Mouse (Mus musculus) brown adipose tissue, adult 24 weeks (tissue): ENCODE data around the gene Lingo3. TPM values are rescaled to one million over a fixed set of nuclear protein-coding genes. Genes with fewer than 3 reads are reported as not detected.
A peak's percentile ranks its signal among the peaks of the same experiment; 100 is the strongest.
"Not testable (repeated sequence)": the region's sequence is repeated elsewhere in the genome, so short reads cannot be mapped to it uniquely, and the experiment has no call there.

ENCODE experiments used
- H3K27ac ChIP-seq: fragments of 200-500 bp; replicated peaks from 2 replicates; pipeline ENCODE4 v1.5.1; 2012; ENCODE audit warnings: low read depth, mild to moderate bottlenecking, low read length
- H3K4me1 ChIP-seq: fragments of 200-500 bp; 2 replicates; pipeline ENCODE4 v1.6.1; 2012; ENCODE audit warnings: low read length, mixed read lengths; ENCODE audit not compliant: control insufficient read depth, insufficient read depth, insufficient read length
- H3K4me3 ChIP-seq: fragments of 200-500 bp; 2 replicates; pipeline ENCODE4 v1.5.1; 2012; ENCODE audit warnings: low read depth, mild to moderate bottlenecking, low read length, moderate library complexity; ENCODE audit not compliant: insufficient read depth
- polyA plus RNA-seq: library from polyadenylated mRNA; stranded (reverse); fragments of >200 nt; gene quantifications from 2 replicates; pipeline ENCODE4 v1.2.4, GENCODE M21; 2012; ENCODE audit not compliant: missing spikeins, insufficient read depth, insufficient read length

The Lingo3 gene
- polyA plus RNA-seq, 1 experiment: not detected

DNA sequence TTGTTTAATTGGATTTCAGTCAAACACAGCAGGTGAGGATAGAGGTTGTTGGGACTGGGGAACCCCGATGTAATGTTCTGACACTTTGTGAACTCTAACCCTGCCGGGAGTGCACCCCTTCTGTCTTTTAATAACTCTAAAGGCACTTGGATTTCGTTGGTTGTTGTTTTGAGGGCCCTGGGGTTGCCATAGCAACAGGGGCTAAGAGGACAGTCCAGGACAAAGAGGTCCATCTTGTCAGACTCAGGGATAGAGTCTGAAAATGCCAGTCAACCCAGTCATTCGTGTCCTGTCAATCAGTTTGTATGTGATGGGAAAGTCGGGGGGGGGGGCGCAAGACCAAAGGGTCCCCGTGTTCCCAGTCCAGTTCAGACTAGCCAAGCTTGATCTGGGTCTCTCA is 11.0 kb downstream of the Lingo3 start:
- Histone ChIP-seq H3K4me1 (no peaks in the 10 kb centered on the region; the same call in 1 of the 2 replicates), H3K4me3 (no peak overlapping the region), H3K27ac (no peak overlapping the region)

DNA sequence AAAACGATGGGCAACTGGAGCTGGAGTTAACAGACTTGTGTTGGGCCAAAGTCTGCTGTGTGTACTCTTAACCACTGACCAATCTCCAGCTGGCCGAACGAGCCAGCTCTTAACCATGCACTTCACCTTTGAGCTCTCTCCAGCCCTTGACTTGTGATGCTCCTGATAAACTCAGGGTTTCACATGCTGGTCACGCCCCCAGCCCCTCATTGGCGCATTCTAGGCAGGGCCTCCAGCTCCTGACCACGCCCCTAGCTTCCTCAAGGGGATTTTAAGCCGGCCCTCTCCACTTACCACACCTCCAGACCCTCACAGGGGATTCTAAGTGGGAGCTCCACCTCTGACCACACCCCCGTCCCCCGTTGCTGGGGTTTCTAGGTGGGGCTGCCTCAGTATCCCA is 12.7 kb downstream of the Lingo3 start:
- Histone ChIP-seq H3K4me3 (no peak overlapping the region), H3K4me1 (no peaks in the 10 kb centered on the region; the same call in 1 of the 2 replicates), H3K27ac (no peak overlapping the region)

DNA sequence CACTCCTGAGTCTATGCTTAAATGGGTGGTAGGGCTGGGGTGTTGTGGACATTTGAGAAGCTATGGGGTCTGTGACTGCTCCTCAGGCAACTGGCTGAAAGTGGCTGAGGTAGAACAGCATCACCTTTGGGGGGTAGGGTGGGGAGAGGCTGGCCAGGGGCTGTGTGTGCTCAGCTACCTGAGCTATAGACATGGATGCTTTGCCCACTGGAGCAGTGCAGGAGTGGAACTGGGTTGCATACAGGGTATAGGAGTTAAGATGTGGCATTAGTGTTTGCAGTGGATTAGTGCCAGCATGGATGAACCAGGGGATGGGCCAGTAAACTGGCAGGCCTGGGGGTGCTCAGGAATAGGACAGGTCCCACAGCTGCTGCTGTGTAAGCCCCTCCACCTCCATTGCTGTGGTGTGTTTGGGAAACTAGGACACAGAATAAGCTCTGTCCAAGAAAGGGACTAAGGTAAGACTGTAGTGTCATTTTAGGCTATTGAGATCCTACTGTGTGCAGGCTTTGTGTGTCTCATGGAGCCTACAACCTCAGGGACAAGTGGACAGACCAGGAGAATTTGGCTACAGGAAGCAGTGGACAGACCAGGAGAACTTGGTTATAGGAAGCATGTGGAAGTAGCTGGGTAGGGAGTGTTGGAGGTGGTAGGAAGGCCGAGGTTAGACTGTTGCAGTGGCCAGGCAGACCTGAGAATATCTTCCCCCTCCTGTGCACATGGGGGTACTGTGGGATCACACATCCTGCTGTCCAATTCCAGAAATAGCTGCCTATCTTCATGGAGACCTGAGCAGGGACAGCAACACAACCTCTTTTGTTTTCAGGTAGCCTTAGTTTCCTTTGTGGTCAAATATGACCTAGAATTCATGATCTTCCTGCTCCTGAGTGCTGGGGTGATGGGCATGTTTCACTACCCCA is 14.2 kb downstream of the Lingo3 start:
- Histone ChIP-seq H3K4me3 (no peak overlapping the region), H3K4me1 (no peaks in the 10 kb centered on the region; the same call in 1 of the 2 replicates), H3K27ac (no peak overlapping the region)

DNA sequence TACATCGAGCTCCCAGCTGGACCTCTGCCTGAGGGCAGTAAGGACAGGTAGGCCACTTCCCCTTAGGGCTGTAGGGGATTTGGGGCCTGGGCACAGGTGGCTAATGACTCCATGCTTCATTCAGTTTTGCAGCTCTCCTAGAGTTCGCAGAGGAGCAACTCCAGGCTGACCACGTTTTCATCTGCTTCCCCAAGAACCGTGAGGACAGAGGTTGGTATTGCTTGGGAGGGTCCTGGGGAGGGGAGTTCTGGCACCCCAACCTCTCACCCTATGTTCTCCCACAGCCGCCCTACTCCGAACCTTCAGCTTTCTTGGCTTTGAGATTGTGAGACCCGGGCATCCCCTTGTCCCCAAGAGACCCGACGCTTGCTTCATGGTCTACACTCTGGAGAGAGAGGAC is 15.3 kb downstream of the Lingo3 start:
- not testable (repeated sequence) for H3K27ac ChIP-seq, H3K4me1 ChIP-seq
- peak overlapping the region; percentile 98 for H3K4me3 ChIP-seq

DNA sequence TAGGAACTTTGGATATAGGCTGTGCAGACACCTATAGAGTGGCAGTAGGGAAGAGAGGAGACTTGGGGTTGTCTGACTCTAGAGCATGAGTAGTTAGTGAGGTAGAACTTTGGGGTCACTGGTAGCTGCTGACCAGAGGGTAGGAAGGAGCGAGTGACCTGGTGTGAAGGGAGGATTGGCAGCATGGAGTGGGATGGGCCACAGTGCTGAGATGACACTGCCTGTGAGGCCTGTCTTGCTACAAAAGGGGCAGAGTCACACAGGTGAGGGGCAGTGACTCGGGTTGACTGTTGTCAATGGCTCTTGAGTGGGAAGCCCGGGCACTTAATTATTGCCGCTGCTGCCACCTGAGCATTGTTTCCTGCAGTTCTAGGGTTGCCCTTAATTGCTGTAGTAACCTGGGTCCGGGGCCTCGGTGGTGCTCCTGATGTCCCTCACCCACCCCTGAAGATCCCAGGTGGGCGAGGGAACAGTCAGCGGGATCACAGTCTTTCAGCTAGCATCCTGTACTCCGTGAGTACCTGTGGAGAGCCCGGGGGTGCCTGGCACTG is 15.9 kb downstream of the Lingo3 start:
- no peak overlapping the region for H3K27ac ChIP-seq
- H3K4me3 ChIP-seq: peak overlapping the region; percentile 98
- no peaks in the 10 kb centered on the region; the same call in 1 of the 2 replicates for H3K4me1 ChIP-seq

DNA sequence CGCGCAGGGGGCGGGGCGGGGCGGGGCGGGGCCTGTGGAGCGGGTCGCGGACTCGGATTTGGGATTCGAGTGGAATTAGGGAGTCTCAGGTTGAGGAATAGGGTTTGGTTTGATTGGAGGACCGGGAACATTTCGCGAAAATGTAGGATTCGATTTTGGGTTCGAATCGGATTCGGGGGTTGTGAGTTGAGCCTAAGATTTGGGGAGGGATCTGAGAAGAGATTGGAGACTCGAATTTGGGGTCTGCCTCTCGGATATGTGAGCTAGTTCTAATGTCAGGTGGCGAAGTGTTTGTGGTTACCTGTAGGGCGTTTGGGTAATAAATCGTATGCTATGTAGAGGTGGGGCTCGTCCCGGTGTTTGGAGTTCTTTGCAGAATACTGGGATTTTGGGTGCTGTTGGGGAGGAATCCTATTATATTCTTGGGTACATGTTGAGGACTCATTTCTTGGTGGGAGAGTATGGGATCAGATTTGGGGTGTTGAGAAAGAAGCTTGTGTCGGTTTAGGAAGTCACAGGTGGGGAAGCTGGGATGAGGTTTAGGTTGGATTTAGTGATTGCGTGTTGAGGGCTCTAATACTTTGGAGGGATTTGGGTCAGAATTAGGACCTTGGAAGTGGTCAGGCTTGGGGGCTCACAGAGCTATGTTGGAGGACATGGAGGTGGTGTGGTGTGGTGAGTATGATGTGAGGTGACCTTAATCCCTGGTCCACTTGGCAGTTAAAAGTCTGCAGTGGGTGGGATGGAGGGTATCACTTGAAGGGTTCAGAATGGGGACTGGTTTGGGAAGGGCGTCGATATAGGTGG is 16.6 kb downstream of the Lingo3 start:
- Histone ChIP-seq H3K4me1 (no peaks in the 10 kb centered on the region; the same call in 1 of the 2 replicates), H3K27ac (no peak overlapping the region), H3K4me3 (peak overlapping the region; percentile 98)

DNA sequence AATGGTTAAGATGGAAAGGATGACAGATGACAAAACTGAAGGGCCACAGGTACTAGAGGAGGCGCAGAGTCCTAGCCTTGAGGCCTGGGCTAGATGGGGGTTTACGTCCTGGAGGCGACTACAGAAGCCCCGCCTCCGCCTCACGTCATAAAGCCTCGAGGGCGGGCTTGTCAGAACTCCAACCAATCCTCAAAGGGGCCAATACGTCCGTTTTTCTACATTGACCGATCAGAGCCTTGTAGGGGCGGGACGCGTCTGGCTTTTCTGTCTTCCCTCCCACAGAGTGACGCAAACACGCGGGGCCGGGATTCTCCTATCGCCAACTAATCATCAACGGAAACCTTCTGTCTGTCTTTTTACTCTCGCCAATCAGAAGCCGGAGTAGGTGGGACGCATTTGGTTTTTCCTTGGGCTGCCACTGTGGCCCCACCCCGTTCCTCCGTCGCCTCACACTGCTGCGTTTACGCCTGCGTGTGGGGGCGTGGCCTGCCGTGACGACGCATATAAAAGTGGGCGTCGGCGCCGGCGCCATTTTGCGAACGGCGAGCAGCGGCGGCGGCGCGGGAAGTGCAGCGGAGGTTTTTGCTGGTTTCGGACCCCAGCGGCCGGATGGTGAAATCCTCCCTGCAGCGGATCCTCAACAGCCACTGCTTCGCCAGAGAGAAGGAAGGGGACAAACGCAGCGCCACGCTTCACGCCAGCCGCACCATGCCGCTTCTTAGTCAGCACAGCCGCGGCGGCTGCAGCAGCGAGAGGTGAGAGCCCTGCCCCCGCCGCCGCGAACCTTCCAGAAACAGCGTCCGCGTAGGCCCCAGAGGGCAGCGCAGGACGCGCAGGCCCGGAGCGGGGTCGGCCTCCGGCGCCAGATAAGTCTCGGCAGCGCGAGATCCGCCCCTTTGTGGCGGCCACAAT is 17.4 kb downstream of the Lingo3 start, which contains the start of gene Oaz1:
Gene Oaz1, plus strand, starts transcription at position 506 of the 912 bp plus-strand sequence.
- Histone ChIP-seq H3K4me1 (no peaks in the 10 kb centered on the region; the same call in 1 of the 2 replicates), H3K4me3 (peak within 1 kb of the TSS; percentile 98), H3K27ac (peak within 1 kb of the TSS; percentile 92)

DNA sequence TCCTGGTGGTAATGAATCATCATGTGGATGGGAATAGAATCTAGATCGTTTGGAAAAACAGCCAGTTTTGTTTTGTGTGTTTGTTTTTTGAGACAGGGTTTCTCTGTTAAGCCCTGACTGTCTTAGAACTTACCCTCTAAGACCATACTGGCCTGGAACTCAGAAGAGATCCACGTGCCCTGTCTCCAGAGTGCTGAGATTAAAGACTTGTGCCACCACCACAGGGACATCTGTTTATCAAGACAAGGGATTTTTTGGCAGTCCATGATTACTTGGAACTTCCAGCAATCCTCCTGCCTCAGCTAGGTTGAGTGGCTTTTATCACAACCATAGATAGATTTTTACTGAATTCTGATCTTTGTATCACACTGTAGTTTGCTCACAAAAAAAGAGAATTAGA is 19.0 kb downstream of the Lingo3 start:
- H3K27ac ChIP-seq: 0 out of 2 replicates have a peak overlapping the region, but pooled peaks have one; percentile 19
- no peak overlapping the region for H3K4me3 ChIP-seq

DNA sequence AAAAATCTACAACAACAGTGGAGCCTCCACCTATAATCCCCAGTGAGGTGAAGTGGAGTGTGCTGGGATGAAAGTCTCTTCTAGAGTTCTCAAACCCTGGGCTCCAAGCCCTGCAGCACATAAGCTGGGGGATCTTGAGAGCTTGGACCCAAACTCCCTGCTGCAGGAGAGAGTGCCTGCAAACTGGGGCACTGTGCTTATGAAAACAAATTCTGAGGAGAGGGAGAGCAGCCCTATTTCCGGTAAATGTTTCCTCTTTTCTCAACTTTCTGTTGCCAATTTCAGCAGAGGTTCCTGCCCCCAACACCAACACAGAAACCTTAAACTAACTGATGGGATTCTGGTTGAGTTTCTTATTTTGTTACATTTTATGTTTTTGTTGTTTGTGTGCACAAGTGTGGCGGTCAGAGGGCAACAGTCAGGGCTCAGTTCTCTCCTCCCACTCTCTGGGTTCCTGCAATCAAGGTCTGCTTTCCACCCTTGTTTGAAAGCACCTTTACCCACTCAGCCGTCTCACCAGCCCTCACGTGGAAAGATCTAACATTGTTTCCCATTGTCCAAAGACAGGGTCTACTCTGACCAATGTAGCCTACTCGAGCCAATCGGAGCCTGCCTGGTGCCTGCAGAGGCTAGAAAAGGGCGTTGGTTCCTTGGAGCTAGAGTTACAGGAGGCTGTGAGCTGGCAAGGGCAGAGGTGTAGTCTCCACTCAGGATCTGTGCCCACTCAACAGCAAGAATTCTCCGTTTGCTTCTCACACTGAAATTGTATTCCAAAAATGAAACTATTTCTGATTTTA is 19.8 kb downstream of the Lingo3 start:
- no peak overlapping the region for H3K4me3 ChIP-seq
- no peaks in the 10 kb centered on the region; the same call in 1 of the 2 replicates for H3K4me1 ChIP-seq
- peak overlapping the region; percentile 19 for H3K27ac ChIP-seq

More for the DNA sequence above, 19.0 kb downstream of the Lingo3 start:
- H3K4me1 ChIP-seq: no peaks in the 10 kb centered on the region; the same call in 1 of the 2 replicates

DNA sequence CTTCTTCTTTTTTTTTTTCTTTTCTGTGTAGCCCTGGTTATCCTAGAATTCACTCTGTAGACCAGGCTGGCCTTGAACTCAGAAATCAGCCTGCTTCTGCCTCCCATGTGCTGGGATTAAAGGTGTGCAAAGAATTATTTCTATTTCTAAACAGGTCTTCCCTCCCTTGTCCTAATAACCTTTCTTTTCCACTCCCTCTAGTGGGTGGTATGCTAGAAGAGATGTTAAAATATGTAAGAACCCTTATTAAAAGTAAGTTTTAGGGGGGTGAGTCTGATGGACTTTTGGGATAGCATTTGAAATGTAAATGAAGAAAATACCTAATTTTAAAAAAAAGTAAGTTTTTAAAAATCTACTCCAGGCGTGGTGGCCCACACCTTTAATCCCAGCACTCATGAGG is 20.5 kb downstream of the Lingo3 start:
- Histone ChIP-seq H3K27ac (no peak overlapping the region), H3K4me1 (no peaks in the 10 kb centered on the region; the same call in 1 of the 2 replicates), H3K4me3 (no peak overlapping the region)

DNA sequence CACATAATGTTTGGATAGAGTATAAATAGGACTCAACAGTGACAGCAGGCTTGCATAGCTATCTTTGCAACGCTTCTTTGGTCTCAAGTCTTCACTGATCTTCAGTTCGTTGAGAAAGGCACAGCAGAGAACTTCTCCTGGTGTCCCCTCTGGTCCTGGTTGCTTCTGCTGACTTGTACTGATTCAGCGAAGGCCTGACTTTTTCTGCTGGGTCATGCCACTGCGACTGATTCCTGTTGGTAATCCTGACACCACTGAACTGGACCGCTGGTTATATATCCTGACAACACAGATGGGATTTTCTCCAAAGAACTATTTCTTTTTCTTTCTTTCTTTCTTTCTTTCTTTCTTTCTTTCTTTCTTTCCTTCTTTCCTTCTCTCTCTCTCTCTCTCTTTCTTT is 21.3 kb downstream of the Lingo3 start:
- H3K4me3 ChIP-seq: no peak overlapping the region
- H3K27ac ChIP-seq: no peak overlapping the region
- H3K4me1 ChIP-seq: no peaks in the 10 kb centered on the region

DNA sequence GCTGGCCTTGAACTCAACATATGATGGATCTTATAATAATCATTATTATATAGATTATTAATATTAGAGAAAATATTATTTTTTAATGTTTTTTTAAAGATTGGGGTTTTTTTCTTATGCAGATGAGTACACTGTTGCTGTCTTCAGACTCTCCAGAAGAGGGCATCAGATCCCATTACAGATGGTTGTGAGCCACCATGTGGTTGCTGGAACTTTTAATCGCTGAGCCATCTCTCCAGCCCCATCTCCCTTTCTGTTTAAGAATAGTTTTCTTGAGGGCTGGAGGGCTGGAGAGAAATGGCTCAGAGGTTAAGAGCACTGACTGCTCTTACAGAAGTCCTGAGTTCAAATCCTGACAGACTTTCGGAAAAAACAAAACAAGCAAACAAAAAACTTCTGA is 21.8 kb downstream of the Lingo3 start:
- H3K4me3 ChIP-seq: no peak overlapping the region
- no peak overlapping the region for H3K27ac ChIP-seq
- no peaks in the 10 kb centered on the region for H3K4me1 ChIP-seq

DNA sequence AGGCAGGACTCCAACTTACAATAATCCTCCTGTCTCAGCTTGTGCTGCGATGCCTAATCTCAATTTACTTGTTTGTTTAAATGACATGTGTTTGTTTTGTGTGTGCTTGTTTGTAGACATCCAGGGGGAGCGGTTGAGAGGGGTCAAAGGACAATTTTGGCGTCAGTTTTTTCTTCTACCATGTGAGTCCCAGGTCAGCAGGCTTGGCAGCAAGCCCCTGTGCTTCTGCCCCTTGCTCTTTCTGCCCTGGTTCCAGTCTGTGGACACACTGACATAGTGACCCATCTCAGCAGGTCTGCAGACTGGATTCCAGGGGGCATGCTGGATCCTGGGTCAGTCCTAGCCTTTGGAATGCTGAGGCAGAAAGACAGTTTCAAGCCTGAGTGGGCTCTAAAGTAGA is 24.4 kb downstream of the Lingo3 start:
- Histone ChIP-seq H3K4me3 (no peak overlapping the region), H3K4me1 (no peaks in the 10 kb centered on the region), H3K27ac (no peak overlapping the region)
